Mouse (Mus musculus) mature B cell (primary cell): ENCODE data around the gene Sall2.

Experiments
- in situ Hi-C: fragments of 300-500 bp; cut with MboI; formaldehyde crosslinking; loops from 2 replicates; pipeline ENCODE4 v1.14.3; 2019

Gene Sall2

DNA sequence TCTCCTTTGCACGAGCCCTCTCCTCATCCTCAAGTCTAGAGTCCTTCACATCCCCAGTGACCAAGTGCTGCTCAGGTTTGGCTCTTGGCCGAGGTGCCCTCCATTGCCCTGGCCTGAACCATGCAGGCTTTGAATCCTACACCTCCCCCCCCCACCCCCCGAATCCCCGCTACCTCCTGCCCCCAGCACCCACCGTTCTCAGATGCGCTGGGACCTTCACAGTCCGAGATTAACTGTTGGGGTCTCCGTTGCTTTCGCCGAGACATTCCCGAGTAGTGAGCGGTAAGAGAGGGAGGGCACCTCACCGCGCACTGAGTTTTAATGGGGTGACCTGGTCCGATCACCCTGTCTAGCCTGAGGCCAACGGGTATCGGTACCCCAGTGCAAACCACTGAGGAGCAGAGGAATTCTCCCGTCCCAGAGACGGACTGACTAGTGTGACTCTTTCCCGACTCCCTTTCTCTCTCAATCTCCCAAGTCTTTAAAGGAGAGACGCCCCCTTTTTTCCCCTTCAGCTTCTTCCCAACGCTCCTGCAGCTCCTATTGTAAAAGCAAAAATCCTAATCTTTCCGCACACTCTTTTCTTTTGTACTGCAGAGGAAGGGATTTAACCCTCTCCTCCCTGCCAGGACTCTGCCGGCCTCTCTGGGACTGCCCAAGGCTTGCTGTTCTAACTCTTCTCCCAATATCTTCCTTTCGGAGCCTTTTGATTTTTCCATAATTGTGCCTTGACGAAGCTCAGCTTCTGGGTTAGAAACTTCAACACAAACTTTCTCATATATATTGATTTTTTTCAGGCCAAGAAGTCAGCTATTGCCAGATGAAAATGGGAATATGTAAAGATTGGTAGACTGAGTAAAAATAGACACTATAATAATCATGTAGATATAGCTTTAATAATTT, at the start of gene Sall2:
Gene Sall2 (minus strand): TSS at position 853 of the 903 bp plus-strand sequence.
- in situ Hi-C loops = no loop called here

DNA sequence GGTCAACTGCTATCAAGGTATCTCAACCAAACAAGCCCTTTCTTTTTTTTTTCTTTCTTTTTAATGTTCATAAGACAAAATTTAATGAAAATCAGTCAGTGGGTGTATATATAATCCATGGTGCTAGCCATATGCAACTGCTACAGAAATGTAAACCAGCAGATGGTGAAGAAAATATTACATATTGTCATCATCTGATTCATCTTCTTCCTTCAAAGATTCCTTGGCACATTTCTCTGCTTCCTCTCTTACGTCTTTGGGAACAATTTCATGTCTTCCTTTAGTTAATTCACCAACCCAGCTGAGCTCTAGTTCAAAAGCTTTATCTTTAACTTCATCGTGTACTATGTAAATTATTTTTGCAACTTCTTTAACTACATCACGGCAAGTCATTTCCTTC, 40.2 kb upstream of the Sall2 start:
- in situ Hi-C loops = no loop called here

DNA sequence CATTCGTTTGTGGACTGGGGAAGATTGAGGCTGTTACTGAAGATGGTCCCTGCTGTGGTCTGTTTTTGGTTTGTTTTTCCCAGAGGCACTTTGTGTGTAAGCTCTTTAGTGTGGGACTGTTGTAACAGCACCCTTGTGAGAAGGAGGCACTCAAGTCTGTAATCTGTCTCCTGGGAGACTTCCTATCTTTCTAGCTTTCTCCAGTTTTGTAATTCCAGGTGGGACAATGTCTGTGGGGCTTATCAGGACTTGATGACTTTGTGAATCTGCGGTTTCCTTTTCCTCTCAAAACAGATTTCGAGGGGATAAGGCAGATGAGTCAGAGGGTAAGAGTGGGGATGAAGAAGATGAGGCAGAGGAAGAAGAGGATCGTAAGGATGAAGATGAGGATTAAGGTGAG, 27.7 kb upstream of the Sall2 start, which contains the start of gene Olfr1513:
Gene Olfr1513 (minus strand): TSS at position 101 of the 400 bp plus-strand sequence.
- in situ Hi-C loops = no loop called here

- in situ Hi-C loops = no loop called here
Measured at GRCm38 (mm10) chr14:52339512-52339852, 10.9 kb upstream of the Sall2 start.

- in situ Hi-C loops = no loop called here
Measured at GRCm38 (mm10) chr14:52338751-52339511, 10.4 kb upstream of the Sall2 start.

DNA sequence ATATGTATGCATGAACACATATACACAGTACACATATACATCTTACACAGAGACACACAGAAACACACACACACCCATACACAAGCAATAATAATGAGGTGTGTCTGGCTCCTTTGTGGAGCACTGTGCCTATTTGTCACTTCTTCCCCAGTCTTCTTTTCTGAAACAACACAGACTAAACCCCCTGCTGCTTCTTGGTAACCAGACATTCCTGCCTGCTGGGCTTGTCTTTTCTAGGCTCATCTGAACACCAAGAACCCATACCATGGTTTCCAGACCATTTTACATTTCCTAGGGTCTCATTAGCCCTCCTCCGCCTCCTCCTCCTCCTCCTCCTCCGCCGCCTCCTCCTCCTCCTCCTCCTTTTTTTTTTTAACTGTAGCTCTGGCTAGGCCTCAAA, 3.6 kb upstream of the Sall2 start:
- in situ Hi-C loops = no loop called here

DNA sequence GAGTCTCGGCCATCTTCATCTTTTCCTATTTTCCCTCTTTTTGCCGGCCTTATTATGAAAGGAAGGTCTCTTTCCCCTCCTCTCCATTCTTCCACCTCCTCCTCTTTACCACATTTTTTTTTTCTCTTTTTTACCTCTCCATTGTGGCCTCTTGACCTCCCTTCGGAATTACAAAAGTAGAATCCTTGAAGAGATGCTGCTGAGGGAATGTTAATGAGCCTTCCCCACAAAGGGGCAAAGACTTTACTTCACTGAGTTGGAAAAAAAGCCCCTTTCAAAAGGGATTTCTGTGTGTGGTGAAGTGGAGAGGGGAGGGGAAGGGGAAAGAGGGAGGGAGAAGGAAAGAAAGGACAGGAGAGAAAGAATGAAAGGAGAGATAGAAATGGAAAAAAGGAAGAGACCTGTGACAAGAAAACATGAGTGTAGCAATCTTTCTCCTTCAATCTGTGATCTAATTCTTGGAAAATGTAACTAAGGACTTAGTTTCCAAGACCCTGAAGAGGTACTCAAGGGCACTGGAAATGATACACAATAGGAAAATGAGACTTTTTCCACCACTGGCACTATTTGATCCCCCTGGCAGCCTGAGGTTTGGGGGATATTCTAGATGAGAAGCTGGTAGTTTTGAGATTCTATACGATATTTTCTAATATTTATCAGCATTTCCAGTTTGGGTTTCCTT, 2.6 kb upstream of the Sall2 start:
- in situ Hi-C loops = no loop called here

GRCm38 (mm10) chr14:52327375-52327901, 1.1 kb downstream of the Sall2 start:
- in situ Hi-C loops = no loop called here

- in situ Hi-C loops = no loop called here
Measured at GRCm38 (mm10) chr14:52325890-52326289, 2.7 kb downstream of the Sall2 start.

GRCm38 (mm10) chr14:52319361-52319760, 9.2 kb downstream of the Sall2 start:
- in situ Hi-C loops = loop anchor here (25.0 kb wide), 1 partner anchor 432 kb away; the partner anchor contains the start of genes Mettl17 and Slc39a2

DNA sequence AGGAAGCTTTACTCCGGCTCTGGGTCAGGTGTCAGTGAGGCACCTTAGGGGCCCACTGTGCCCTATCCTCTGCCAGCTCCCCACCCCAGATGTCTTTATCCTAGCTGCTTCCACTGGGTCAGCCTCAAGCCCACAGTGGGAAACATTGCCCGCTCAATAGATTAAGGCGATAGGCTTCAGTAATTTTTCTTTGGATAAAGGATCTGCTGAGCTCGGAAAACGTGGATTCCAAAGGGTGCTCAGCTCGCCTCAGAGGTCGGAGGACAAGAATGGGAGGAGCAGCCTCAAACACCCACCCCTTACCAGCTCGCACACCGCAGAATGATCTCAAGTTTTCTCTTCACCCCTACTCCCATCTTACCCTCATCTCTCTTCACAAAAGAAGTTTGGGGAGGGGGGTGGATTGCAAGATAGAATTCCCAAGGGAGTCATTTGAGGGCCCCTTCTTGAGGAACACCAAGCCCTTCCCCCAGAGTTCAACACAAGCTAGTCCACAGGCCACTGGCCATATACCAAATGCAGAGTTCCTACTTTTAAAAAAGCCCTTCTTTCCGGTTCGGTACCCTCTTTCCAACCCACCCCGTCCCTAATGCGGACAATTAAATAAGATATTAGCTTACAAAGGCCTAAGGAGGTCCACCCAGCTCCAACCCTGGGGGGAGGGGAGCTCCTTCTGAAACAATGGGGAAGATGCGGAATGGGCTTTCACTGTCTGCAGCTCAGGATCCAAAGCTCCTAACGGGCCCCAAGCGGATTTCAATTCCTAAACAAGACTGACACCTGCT, 11.9 kb downstream of the Sall2 start:
- in situ Hi-C loops = loop anchor here (25.0 kb wide), 1 partner anchor 429 kb away; the partner anchor contains the start of genes Mettl17 and Slc39a2

- in situ Hi-C loops = loop anchor here (25.0 kb wide), 1 partner anchor 429 kb away; the partner anchor contains the start of genes Mettl17 and Slc39a2
Measured at GRCm38 (mm10) chr14:52315792-52316440, 12.6 kb downstream of the Sall2 start.

DNA sequence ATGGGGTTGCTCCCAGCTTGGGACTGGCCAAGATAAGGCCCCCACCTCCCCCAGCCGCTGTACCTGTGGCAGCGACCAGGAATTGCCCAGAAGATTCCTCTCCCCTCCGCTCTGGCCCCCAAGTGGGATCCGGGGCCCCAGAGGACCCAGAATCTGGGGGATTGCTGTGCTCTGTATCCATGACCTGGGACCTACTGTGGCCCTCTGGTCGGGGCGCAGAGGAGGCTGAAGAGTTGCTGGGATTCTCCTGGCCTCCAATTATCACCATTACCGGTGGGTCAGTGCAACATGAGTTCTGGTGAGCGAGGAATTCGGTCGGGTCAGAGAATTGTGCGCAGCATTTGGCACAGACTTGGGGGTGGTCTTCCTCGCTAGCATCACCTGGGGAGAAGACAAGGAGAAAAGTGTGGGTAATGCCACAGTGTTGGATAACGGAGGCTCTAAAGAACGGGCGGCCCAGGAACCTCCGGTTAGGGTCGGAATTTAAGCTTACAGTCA, 13.2 kb downstream of the Sall2 start:
- in situ Hi-C loops = loop anchor here (25.0 kb wide), 1 partner anchor 428 kb away; the partner anchor contains the start of genes Mettl17 and Slc39a2

- in situ Hi-C loops = loop anchor here (25.0 kb wide), 1 partner anchor 427 kb away; the partner anchor contains the start of genes Mettl17 and Slc39a2
Measured at GRCm38 (mm10) chr14:52314808-52315150, 13.8 kb downstream of the Sall2 start.

DNA sequence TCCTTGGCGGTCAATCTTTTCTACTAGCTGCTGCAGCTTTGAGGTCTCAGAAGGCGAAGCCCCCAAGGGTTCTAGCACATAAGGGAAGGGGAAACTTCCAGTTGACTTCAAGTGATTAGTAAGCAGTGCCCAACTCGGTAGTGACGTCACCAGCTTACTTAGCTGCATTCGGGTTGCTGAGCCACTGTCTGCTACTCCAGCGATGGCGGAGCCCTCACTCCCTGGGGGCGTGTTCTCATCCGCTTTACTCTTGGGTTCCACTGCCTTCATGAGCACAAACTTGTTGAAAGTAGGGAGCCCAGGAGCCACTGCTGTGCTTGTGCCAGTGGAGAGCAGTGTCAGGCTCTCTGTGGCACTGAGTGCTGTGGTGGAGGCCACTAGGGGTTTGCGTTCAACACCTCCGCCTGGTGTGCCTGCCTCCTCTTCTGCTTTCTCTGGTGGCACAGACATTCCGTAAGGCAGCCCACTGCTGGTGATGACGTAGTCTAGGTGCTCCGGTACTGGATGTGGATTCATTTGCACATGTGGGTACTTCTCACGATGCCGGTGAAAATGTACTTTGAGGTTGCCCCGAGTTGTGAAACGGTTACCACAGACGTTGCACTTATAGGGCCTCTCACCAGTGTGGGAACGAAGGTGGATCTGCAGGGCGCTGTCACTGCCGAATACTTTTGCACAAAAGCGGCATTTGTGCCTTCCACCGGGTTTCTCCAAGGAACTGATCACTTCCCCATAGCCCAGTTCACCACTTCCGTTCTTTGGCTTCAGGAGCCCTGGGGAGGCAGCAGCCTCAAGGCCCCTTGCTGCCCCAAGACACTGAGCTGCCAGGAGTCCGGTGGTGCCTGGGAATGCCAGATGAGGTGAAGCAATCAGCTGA, 14.4 kb downstream of the Sall2 start:
- in situ Hi-C loops = loop anchor here (25.0 kb wide), 1 partner anchor 427 kb away; the partner anchor contains the start of genes Mettl17 and Slc39a2

DNA sequence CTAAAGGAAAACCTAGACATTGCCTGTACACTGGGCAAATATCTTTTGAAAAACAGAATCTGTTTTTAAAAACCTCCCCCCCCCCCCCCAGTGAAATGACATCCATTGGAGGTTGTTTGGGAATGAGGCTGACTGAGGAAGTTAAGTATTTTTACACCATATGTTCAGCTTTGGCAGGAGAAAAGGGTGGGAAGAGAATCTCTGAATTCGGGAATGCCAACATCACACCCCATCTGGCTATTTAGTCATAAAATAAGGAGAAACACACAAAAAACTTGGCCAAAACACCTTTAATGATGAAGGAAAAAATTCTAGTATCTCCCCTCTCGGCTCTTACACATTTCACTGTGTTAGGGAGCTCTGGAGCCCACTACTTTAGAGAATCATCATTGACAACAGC, 17.7 kb downstream of the Sall2 start:
- in situ Hi-C loops = loop anchor here (25.0 kb wide), 1 partner anchor 424 kb away; the partner anchor contains the start of genes Mettl17 and Slc39a2

GRCm38 (mm10) chr14:52310343-52310742, 18.2 kb downstream of the Sall2 start:
- in situ Hi-C loops = loop anchor here (25.0 kb wide), 1 partner anchor 423 kb away; the partner anchor contains the start of genes Mettl17 and Slc39a2

DNA sequence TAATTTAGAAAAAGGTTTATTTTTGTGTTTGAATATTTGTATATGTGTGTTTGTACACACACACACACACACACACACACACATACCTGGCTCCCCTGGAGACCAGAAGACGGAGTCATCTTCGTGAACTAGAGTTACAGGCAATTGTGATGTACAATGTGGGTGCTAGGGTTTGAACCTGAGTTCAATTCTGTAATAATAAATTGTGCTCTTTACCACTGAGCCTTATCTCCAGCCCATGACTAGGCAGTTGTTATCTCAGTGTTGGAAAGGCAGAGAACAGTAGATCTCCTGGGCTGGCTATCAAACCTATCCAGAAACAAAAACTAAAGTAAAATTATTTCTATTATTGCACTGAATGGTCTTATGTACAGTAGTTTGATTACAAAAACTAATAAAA, 22.5 kb downstream of the Sall2 start:
- in situ Hi-C loops = loop anchor here (25.0 kb wide), 1 partner anchor 419 kb away; the partner anchor contains the start of genes Mettl17 and Slc39a2
